Mouse (Mus musculus): ENCODE results near the gene Fzr1. TPM values are rescaled to one million over a fixed set of nuclear protein-coding genes. Genes with fewer than 3 reads are reported as not detected.

Fzr1 gene
- polyA plus RNA-seq, 1 experiment from 2014 or later, result 105 TPM

DNA sequence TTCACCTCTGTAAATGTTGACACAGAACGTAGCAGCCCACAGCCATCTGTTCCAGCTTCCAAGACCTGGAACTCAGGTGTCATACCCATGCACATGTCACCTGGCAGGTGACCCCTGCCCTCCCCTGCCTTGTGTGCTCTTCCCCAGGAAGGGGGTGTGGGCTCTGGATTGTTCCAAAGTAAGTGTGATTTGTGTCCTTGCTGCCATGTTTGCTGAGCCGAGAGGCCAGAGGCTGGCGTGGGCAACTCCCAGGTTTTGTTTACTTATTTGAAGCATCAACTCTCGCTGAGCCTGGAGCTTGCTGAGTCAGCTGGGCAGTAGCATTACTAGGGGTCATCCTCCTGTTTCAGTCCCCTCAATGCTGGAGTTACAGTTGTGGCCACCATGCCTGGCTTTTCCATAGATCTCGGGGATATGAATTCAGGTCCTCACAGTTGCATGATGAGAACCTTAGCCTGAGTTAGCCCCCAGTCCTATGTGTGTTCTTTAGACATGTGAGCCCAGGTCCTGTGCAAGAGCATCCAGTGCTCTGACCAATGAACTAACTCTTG, 10.3 kb upstream of the Fzr1 start, which contains the start of gene Gm48552:
Gm48552 (plus strand) TSS at position 501 of the 551 bp plus-strand sequence.
- WGBS, result 43% methylated on average over 5 of the region's 5 CpGs
- Histone ChIP-seq H3K27me3 (ENCODE audit: control insufficient read depth, insufficient read depth, low read depth, low read length) (no peaks in the 10 kb centered on the region), H3K9ac (ENCODE audit: low read length) (0 out of 2 replicates have a peak within 1 kb of the TSS, but pooled peaks have one; percentile 26), H3K36me3 (ENCODE audit: control insufficient read depth, insufficient read depth, low read length) (peaks cover 26% of the 10 kb centered on the region), H3K4me1 (replicated peaks; ENCODE audit: control insufficient read depth, insufficient read depth, low read length) (peaks cover 29% of the 10 kb centered on the region), H3K4me3 (ENCODE audit: low read length) (no peak within 1 kb of the TSS), H3K4me2 (ENCODE audit: low read depth, low read length) (no peak within 1 kb of the TSS), H3K27ac (ENCODE audit: low read length) (peak within 1 kb of the TSS; percentile 28; the same call in 1 of the 2 replicates), H3K9me3 (ENCODE audit: control insufficient read depth, low read length) (no peaks in the 10 kb centered on the region)
- ATAC-seq (ENCODE audit: low read depth), result no peak

DNA sequence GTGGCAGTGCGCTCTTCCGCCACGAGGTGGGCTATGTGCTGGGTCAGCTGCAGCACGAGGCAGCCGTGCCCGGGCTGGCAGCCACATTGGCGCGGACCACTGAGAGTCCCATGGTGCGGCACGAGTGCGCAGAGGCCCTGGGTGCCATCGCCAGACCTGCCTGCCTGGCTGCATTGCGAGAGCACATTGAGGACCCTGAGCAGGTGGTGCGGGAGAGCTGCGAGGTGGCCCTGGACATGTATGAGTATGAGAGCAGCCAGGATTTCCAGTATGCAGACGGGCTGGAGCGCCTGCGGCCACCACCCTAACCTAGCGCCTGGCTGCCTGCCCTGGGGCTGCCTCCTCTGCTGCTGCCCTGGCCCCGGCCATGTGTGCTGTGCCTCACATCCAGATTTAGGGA, 9.4 kb upstream of the Fzr1 start:
- H3K27ac ChIP-seq (ENCODE audit: low read length), result no peak overlapping the region
- peaks cover 22% of the 10 kb centered on the region for H3K4me1 ChIP-seq (replicated peaks; ENCODE audit: control insufficient read depth, insufficient read depth, low read length)
- H3K36me3 ChIP-seq (ENCODE audit: control insufficient read depth, insufficient read depth, low read length), result peaks cover 26% of the 10 kb centered on the region
- 91% methylated on average over 20 of the region's 20 CpGs for WGBS
- no peaks in the 10 kb centered on the region for H3K9me3 ChIP-seq (ENCODE audit: control insufficient read depth, low read length)
- H3K4me3 ChIP-seq (ENCODE audit: low read length), result no peak overlapping the region
- no peaks in the 10 kb centered on the region for H3K27me3 ChIP-seq (ENCODE audit: control insufficient read depth, insufficient read depth, low read depth, low read length)
- no peak for ATAC-seq (ENCODE audit: low read depth)
- no peak overlapping the region for H3K4me2 ChIP-seq (ENCODE audit: low read depth, low read length)
- no peak overlapping the region for H3K9ac ChIP-seq (ENCODE audit: low read length)

DNA sequence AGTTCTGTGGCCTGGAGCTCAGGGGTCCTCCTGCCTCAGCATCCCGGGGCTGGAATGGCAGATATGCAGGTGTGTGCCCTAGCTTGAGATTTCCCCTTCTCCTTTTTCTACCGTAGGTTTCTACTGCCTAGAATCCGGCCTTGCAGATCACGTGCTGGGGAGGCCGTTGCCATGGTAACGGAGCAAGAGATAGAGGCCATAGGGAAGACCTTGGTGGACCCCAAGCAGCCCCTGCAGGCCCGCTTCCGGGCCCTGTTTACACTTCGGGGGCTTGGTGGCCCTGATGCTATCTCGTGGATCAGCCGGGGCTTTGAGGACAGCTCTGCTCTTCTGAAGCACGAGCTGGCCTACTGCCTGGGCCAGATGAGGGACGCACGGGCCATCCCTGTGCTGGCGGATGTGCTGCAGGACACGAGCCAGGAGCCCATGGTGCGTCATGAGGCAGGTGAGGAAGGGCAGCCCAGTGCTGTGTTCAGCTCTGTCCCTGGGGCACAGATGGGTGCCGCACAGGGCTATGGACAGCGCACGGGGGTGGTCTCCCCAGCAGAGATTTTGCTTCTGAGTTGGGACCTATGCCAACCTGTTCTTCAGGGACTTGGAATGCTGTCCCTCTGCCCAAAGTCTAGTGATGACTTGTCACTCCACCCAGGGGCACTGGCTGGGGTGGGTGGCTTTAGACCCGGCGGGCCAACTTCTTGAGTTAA, 7.4 kb upstream of the Fzr1 start:
- H3K27me3 ChIP-seq (ENCODE audit: control insufficient read depth, insufficient read depth, low read depth, low read length), result no peaks in the 10 kb centered on the region
- H3K4me3 ChIP-seq (ENCODE audit: low read length), result no peak overlapping the region
- no peak overlapping the region for H3K9ac ChIP-seq (ENCODE audit: low read length)
- WGBS, result 62% methylated on average over 22 of the region's 22 CpGs
- H3K36me3 ChIP-seq (ENCODE audit: control insufficient read depth, insufficient read depth, low read length), result peaks cover 26% of the 10 kb centered on the region
- H3K4me2 ChIP-seq (ENCODE audit: low read depth, low read length), result peak overlapping the region; percentile 81; the same call in 1 of the 2 replicates
- H3K9me3 ChIP-seq (ENCODE audit: control insufficient read depth, low read length), result no peaks in the 10 kb centered on the region
- peaks cover 25% of the 10 kb centered on the region for H3K4me1 ChIP-seq (replicated peaks; ENCODE audit: control insufficient read depth, insufficient read depth, low read length)
- H3K27ac ChIP-seq (ENCODE audit: low read length), result no peak overlapping the region
- ATAC-seq (ENCODE audit: low read depth), result no peak

DNA sequence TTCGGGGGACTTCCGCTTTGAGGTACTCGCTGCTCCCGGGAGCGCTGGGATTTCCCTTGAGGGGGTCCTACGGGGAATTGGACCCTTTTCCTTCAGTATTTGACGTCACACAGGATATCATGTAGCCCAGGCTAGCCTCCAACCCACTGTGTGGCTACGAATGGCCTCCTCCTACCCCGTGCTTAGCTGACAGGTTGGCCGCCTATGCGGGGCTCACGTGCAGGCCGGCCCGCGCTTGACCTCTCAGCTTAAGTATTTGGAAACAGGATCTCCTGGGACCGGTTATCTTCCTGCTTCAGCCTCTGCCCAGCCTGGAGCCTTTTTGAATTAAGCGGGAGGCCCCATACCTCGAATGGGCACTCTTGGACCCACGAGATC, 6.3 kb upstream of the Fzr1 start:
- Histone ChIP-seq H3K9ac (ENCODE audit: low read length) (peak overlapping the region; percentile 83), H3K9me3 (ENCODE audit: control insufficient read depth, low read length) (no peaks in the 10 kb centered on the region), H3K4me2 (ENCODE audit: low read depth, low read length) (peak overlapping the region; percentile 81), H3K4me3 (ENCODE audit: low read length) (peak overlapping the region; percentile 78), H3K27me3 (ENCODE audit: control insufficient read depth, insufficient read depth, low read depth, low read length) (no peaks in the 10 kb centered on the region), H3K27ac (ENCODE audit: low read length) (peak overlapping the region; percentile 67), H3K4me1 (replicated peaks; ENCODE audit: control insufficient read depth, insufficient read depth, low read length) (peaks cover 20% of the 10 kb centered on the region), H3K36me3 (ENCODE audit: control insufficient read depth, insufficient read depth, low read length) (peaks cover 26% of the 10 kb centered on the region)
- WGBS, result under 1% methylated on average over 19 of the region's 19 CpGs
- ATAC-seq (ENCODE audit: low read depth), result peak; percentile 26; the same call in 1 of the 2 replicates

DNA sequence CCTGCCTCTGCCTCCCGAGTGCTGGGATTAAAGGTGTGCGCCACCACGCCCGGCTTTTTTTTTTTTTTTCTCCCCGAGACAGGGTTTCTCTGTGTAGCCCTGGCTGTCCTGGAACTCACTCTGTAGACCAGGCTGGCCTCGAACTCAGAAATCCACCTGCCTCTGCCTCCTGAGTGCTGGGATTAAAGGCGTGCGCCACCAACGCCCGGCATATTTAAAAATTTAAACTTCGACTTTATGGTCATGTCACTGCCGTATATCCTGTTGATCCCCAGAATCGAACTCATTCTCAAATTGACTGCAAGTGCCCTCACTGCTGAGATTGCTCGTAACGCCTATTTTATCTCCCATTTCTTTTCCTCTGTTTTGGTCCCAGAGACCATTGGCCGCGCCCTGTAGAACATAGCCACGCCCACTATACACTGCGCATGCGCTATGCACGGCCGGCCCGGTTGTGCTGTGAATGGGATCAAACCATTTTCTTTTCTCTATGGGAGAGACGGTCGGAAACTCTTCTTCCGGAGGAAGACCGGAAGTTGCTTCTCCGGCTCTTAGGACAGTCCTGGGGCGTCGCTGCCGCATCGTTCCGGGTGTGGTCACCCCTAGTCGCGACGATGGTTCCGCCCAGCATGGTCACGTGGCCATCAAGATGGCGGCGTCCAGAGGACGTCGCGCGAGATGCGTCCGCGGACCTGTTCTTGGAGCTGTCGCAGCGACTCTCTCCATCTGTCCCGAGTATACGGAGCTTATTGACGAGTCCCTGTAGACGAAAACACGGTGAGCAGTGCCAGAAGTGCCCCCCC, 5.7 kb upstream of the Fzr1 start, which contains the start of the genes Dohh and Gm48551:
Dohh (plus strand) TSS at position 627 of the 803 bp plus-strand sequence.
Gm48551 (plus strand) TSS at position 665 of the 803 bp plus-strand sequence.
- ATAC-seq (ENCODE audit: low read depth), result peak; percentile 95
- Histone ChIP-seq H3K4me2 (ENCODE audit: low read depth, low read length) (peak within 1 kb of the TSS; percentile 81), H3K9ac (ENCODE audit: low read length) (peak within 1 kb of the TSS; percentile 83), H3K36me3 (ENCODE audit: control insufficient read depth, insufficient read depth, low read length) (peaks cover 26% of the 10 kb centered on the region), H3K27me3 (ENCODE audit: control insufficient read depth, insufficient read depth, low read depth, low read length) (no peaks in the 10 kb centered on the region), H3K9me3 (ENCODE audit: control insufficient read depth, low read length) (no peaks in the 10 kb centered on the region), H3K4me1 (replicated peaks; ENCODE audit: control insufficient read depth, insufficient read depth, low read length) (peaks cover 21% of the 10 kb centered on the region), H3K4me3 (ENCODE audit: low read length) (peak within 1 kb of the TSS; percentile 78), H3K27ac (ENCODE audit: low read length) (peak within 1 kb of the TSS; percentile 67)
- 2% methylated on average over 50 of the region's 54 CpGs for WGBS

DNA sequence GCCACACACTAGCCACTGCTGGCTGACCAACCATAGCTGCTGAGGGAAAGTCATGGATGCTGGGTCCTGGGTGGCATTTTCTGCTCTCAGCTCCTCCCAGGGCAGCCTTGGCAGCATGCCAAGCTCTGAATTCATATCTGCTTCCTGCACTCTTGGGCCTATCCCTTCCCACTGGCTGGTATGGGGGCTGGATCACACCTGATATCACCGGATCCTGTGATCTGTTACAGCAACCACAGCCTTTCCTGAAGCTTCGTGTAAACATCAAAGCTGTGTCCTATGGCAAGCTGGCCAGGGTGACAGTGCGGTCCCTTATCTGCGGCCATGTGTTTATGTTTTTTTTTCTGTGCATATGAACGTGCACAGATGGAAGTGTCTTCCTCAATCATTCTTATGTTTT, 3.7 kb upstream of the Fzr1 start:
- Histone ChIP-seq H3K4me3 (ENCODE audit: low read length) (no peak overlapping the region), H3K4me1 (replicated peaks; ENCODE audit: control insufficient read depth, insufficient read depth, low read length) (peaks cover 25% of the 10 kb centered on the region), H3K36me3 (ENCODE audit: control insufficient read depth, insufficient read depth, low read length) (peaks cover 10% of the 10 kb centered on the region), H3K9ac (ENCODE audit: low read length) (peak overlapping the region; percentile 39), H3K27me3 (ENCODE audit: control insufficient read depth, insufficient read depth, low read depth, low read length) (no peaks in the 10 kb centered on the region), H3K27ac (ENCODE audit: low read length) (peak overlapping the region; percentile 26), H3K9me3 (ENCODE audit: control insufficient read depth, low read length) (no peaks in the 10 kb centered on the region), H3K4me2 (ENCODE audit: low read depth, low read length) (no peak overlapping the region)
- no peak for ATAC-seq (ENCODE audit: low read depth)
- WGBS, result 33% methylated on average over 5 of the region's 5 CpGs

DNA sequence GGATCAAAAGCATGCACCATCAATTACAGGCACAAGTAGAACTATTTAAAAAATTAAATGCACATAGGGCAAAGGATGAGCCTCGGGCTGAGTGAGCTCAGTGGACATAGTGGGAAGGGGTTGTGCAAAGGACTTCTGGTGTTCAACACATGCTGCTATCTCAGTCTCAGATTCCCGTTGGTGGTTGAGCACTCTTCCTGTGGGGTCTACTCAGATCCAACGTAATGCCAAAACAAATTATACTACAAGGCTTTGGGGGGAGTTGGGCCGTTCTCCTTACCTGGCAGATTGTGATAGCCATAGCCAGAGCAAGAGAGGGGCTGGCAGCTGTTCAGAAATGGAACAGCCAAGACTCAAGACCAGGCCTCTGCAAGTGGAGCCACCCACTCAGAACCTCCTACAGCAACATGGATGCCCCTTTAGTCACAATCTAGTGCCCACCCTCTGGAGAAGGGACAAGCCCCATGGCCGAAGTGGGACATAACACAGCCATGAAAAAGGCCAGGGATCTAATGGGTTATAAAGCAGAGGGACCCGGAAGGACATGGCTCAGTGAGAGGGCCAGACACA, 1.6 kb upstream of the Fzr1 start:
- Histone ChIP-seq H3K9ac (ENCODE audit: low read length) (no peak overlapping the region), H3K4me3 (ENCODE audit: low read length) (no peak overlapping the region), H3K36me3 (ENCODE audit: control insufficient read depth, insufficient read depth, low read length) (peaks cover 6% of the 10 kb centered on the region; the same call in 1 of the 2 replicates), H3K27me3 (ENCODE audit: control insufficient read depth, insufficient read depth, low read depth, low read length) (no peaks in the 10 kb centered on the region), H3K9me3 (ENCODE audit: control insufficient read depth, low read length) (no peaks in the 10 kb centered on the region), H3K27ac (ENCODE audit: low read length) (no peak overlapping the region), H3K4me1 (replicated peaks; ENCODE audit: control insufficient read depth, insufficient read depth, low read length) (peaks cover 26% of the 10 kb centered on the region), H3K4me2 (ENCODE audit: low read depth, low read length) (no peak overlapping the region)
- no peak for ATAC-seq (ENCODE audit: low read depth)
- WGBS, result 83% methylated on average over 6 of the region's 6 CpGs

DNA sequence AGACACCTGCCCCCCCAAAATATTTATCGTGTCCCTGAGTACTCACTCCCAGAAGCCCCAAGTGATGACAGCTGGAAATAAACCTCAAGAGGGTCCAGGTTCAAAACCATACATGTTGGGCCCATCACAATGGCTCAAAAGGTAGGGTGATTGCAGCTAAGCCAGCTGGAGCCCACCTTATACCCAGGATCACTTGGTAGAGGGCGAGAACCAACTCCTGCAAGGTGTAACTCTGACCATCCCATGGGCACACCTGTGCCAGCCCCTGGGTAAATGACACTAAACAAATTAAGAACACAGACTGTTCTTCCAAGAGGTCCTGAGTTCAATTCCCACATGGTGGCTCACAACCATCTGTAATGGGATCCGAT, 852 bp upstream of the Fzr1 start:
- WGBS, result 60% methylated on average over 3 of the region's 3 CpGs
- Histone ChIP-seq H3K4me2 (ENCODE audit: low read depth, low read length) (peak overlapping the region; percentile 49), H3K9ac (ENCODE audit: low read length) (peak overlapping the region; percentile 66), H3K27ac (ENCODE audit: low read length) (peak overlapping the region; percentile 78), H3K27me3 (ENCODE audit: control insufficient read depth, insufficient read depth, low read depth, low read length) (no peaks in the 10 kb centered on the region), H3K4me3 (ENCODE audit: low read length) (peak overlapping the region; percentile 51), H3K4me1 (replicated peaks; ENCODE audit: control insufficient read depth, insufficient read depth, low read length) (peaks cover 25% of the 10 kb centered on the region), H3K36me3 (ENCODE audit: control insufficient read depth, insufficient read depth, low read length) (peaks cover 9% of the 10 kb centered on the region), H3K9me3 (ENCODE audit: control insufficient read depth, low read length) (no peaks in the 10 kb centered on the region)
- ATAC-seq (ENCODE audit: low read depth), result no peak

Data from lung, embryonic 16.5 days (tissue).